Mouse (Mus musculus) lung, embryonic 16.5 days (tissue): Measurements from ENCODE around the gene Slc38a8. TPM values are rescaled to one million over a fixed set of nuclear protein-coding genes. Genes with fewer than 3 reads are reported as not detected.

Source experiments
- polyA plus RNA-seq: library from polyadenylated mRNA; unstranded; fragments of >200 nt; fragmentation: Nextera tagmentation; extraction: Ambion mirVana; gene quantifications from 2 replicates; pipeline ENCODE4 v1.2.1, GENCODE M21; 2015

The Slc38a8 gene
- polyA plus RNA-seq, 1 experiment from 2014 or later: not detected

Other genes with a start within 250 kb of the Slc38a8 start
- gene Hsbp1, start 157.2 kb downstream of the Slc38a8 start, polyA plus RNA-seq: 352 and 375 TPM in 2 replicates
- 12.1 and 12.3 TPM in 2 replicates for gene Mlycd, start 106.8 kb downstream of the Slc38a8 start, polyA plus RNA-seq
- gene Osgin1, start 67.6 kb downstream of the Slc38a8 start, polyA plus RNA-seq: 1.9 and 3.2 TPM in 2 replicates
- gene Necab2, start 55.0 kb downstream of the Slc38a8 start, polyA plus RNA-seq: 1.3 and 1.4 TPM in 2 replicates
- gene Mbtps1, start 57.0 kb upstream of the Slc38a8 start, polyA plus RNA-seq: 118 and 126 TPM in 2 replicates
- 29.1 and 30.8 TPM in 2 replicates for gene Hsdl1, start 73.5 kb upstream of the Slc38a8 start, polyA plus RNA-seq
- gene Dnaaf1, start 73.5 kb upstream of the Slc38a8 start, polyA plus RNA-seq: 2.7 and 3.9 TPM in 2 replicates
- 10.6 and 10.7 TPM in 2 replicates for gene Taf1c, start 103.5 kb upstream of the Slc38a8 start, polyA plus RNA-seq
- gene Adad2, start 111.0 kb upstream of the Slc38a8 start, polyA plus RNA-seq: not detected in 2 replicates
- gene Kcng4, start 134.0 kb upstream of the Slc38a8 start, polyA plus RNA-seq: 0.10 and 0.13 TPM in 2 replicates
- gene Wfdc1, start 164.7 kb upstream of the Slc38a8 start, polyA plus RNA-seq: 10.8 and 13.0 TPM in 2 replicates
- gene Atp2c2, start 198.3 kb upstream of the Slc38a8 start, polyA plus RNA-seq: 3.5 and 4.0 TPM in 2 replicates